Mouse (Mus musculus) megakaryocyte, embryonic 14.5 days (primary cell): ENCODE results near the gene Haus3. TPM values are rescaled to one million over a fixed set of nuclear protein-coding genes. Genes with fewer than 3 reads are reported as not detected.

ENCODE experiments used
- H3K27me3 ChIP-seq: replicated peaks from 2 replicates; pipeline ENCODE3; 2012; ENCODE audit warnings: inconsistent platforms
- H3K36me3 ChIP-seq: replicated peaks from 2 replicates; pipeline ENCODE3; 2012; ENCODE audit warnings: low read length, inconsistent platforms, mixed read lengths
- H3K4me1 ChIP-seq: 2 replicates; pipeline ENCODE4 v1.6.1; 2012; ENCODE audit warnings: inconsistent platforms
- H3K4me3 ChIP-seq: replicated peaks from 2 replicates; pipeline ENCODE3; 2012; ENCODE audit warnings: moderate library complexity, mild to moderate bottlenecking, inconsistent platforms
- H3K9me3 ChIP-seq: 2 replicates; pipeline ENCODE4 v1.6.1; 2012; ENCODE audit warnings: inconsistent platforms
- FLI1 ChIP-seq: IDR thresholded peaks from 2 replicates; pipeline ENCODE4 v1.6.1; 2012; ENCODE audit warnings: low read length, inconsistent platforms, mixed read lengths
- GATA1 ChIP-seq: IDR thresholded peaks from 3 replicates; pipeline ENCODE4 v1.6.1; 2012; ENCODE audit warnings: mixed read lengths, low read length, inconsistent platforms, borderline replicate concordance
- polyA plus RNA-seq: library from polyadenylated mRNA; stranded (reverse); fragments of >175 nt; gene quantifications from 2 replicates; pipeline ENCODE4 v1.2.3, GENCODE M21; 2012; ENCODE audit warnings: low replicate concordance; ENCODE audit not compliant: insufficient read depth

Haus3 gene
- polyA plus RNA-seq, 1 experiment, result 1.6 TPM

DNA sequence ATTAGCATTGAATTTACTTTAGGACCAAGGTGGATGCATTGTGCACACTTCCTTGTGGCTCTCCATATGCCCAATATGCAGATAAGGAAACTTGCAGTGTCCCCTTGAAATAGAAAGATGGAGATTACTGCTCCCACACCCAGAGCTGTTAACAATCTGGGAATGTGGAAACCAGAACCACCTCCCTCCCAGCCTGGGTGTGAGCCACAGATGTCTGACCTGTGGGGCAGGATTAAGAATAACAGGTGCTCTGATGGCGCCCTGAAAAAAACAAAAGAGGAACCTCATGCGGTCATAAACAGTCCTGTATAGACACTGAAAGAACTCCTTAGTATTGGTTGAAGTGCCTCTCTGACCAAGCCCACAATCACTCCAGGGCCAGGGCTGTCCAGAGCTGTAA, 19.5 kb upstream of the Haus3 start:
- H3K4me3 ChIP-seq, result peak overlapping the region; percentile 100
- H3K9me3 ChIP-seq, result no peaks in the 10 kb centered on the region
- peaks cover 24% of the 10 kb centered on the region for H3K36me3 ChIP-seq
- no peak for TF ChIP-seq GATA1
- TF ChIP-seq FLI1, result no peak
- H3K27me3 ChIP-seq, result no peaks in the 10 kb centered on the region
- H3K4me1 ChIP-seq, result peaks cover 73% of the 10 kb centered on the region

DNA sequence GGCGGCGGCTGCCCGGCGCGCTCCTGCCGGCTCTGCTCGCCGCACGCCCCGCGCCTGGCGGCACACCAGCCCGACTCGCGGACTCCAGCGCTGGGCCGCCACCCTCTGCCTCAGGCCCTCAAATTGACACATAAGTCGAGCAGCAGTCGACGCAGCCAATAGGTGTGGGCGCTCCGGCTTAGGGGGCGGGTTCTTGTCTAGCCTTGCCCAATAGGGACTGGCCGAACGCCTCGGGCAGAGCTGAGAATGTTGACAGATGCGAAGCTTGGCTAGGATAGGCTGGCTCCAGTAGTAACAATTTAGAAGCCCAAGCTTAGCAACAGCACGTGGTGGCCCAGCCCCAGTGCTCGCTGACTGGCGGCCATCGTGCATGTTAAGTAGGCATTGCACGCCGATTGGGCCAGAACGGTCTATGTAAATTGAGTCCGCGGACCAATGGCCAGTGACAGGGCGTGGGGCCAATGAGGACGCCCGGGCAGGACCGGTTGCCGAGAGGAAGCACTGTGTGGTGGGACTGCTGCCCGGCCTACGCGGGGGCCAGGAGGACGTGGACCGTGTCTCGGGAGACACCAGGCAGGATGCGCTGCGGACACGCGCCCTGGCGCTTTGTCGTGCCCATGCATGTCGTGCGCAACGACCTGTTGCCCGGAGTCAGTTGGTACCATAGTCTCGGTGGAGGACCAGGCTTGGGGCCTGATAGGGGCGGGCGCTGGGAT, 18.4 kb upstream of the Haus3 start, which contains the start of gene Mxd4:
Gene Mxd4 (minus strand): TSS at position 120 of the 716 bp plus-strand sequence.
- Histone ChIP-seq H3K36me3 (peaks cover 35% of the 10 kb centered on the region), H3K4me1 (peaks cover 79% of the 10 kb centered on the region)
- TF ChIP-seq FLI1, result no peak
- no peak for TF ChIP-seq GATA1

GRCm38 (mm10) chr5:34186961-34187391, 17.6 kb upstream of the Haus3 start:
- Histone ChIP-seq H3K4me3 (peak overlapping the region; percentile 100), H3K27me3 (no peaks in the 10 kb centered on the region), H3K36me3 (peaks cover 43% of the 10 kb centered on the region), H3K9me3 (no peaks in the 10 kb centered on the region), H3K4me1 (peaks cover 85% of the 10 kb centered on the region)
- no peak for TF ChIP-seq GATA1
- TF ChIP-seq FLI1, result no peak

More for the DNA sequence above, 18.4 kb upstream of the Haus3 start, which contains the start of gene Mxd4:
- H3K4me3 ChIP-seq, result peak within 1 kb of the TSS; percentile 100
- no peaks in the 10 kb centered on the region for H3K27me3 ChIP-seq
- no peaks in the 10 kb centered on the region for H3K9me3 ChIP-seq

DNA sequence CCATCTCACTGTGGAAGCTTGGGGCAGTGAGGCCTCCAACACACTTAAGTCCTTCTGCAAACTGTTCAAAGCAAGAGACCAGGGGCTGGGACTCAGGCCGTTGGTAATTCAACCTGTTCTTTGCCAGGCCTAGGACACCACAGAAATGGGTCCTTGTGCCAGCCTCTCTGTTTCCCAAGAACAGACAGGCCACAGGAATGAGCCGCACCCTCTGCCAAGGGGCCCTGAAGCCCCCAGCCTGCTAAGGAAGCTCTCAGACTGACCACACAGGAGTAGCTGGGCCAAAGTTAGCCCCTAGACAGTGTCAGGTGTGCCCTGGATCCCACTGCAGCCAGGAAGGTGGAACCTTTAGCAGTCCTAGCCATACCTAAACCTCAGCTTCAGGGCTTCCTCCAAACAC, 17.1 kb upstream of the Haus3 start:
- Histone ChIP-seq H3K27me3 (no peaks in the 10 kb centered on the region), H3K9me3 (no peaks in the 10 kb centered on the region), H3K4me1 (peaks cover 81% of the 10 kb centered on the region), H3K36me3 (peaks cover 48% of the 10 kb centered on the region), H3K4me3 (peak overlapping the region; percentile 100)
- TF ChIP-seq GATA1, result no peak
- no peak for TF ChIP-seq FLI1

GRCm38 (mm10) chr5:34185791-34186190, 16.5 kb upstream of the Haus3 start:
- H3K4me3 ChIP-seq, result peak overlapping the region; percentile 100
- H3K36me3 ChIP-seq, result peaks cover 54% of the 10 kb centered on the region
- peaks cover 75% of the 10 kb centered on the region for H3K4me1 ChIP-seq
- no peaks in the 10 kb centered on the region for H3K9me3 ChIP-seq
- TF ChIP-seq FLI1 (no peak), GATA1 (no peak)
- H3K27me3 ChIP-seq, result no peaks in the 10 kb centered on the region

DNA sequence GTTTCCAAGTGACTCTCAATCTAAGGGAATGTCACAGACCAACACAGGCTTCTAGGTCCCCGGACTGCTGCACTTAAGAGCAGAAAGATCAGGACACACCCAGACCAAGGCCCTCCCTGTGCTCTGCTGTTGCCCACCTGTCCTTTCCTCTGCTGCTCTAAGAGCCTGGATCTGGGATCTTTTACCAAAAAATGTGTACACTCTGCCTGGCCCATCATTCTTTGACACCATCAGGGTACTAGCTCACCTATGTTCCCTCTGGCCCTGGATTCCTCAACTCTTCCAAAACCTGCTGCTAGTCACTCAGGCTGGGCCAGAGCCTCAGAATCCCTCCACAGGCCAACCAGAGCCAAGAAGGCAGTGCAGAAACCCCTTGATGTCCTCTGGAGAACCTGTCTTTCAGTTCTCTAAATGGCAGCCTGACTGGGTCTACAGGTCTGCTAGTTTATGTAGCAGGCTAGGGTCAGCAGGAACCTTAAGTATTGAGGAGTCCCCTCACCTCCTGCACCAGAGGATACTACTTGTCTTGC, 15.8 kb upstream of the Haus3 start:
- Histone ChIP-seq H3K4me3 (peak overlapping the region; percentile 100), H3K4me1 (peaks cover 73% of the 10 kb centered on the region)
- no peak for TF ChIP-seq FLI1
- no peak for TF ChIP-seq GATA1

DNA sequence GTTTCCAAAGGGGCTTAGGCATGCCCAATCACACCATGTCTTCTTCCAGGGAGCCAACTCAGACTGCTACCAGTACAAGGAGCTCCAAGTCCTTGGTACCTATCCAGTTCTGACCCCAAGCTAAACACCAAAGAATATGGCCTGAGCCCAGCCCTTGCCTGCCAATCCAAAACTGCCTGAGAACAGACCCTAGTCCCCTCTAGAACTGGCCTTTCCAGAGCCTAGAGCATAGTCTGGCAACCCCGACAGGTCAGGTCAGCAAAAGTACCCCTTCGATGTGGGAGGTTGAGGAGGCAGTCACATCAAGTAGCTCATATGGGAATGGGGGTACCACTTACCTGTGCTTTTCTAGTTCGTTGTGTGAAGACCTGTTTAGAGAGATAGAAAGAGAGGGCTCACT, 14.6 kb upstream of the Haus3 start:
- Histone ChIP-seq H3K36me3 (peaks cover 68% of the 10 kb centered on the region), H3K4me3 (no peak overlapping the region), H3K27me3 (no peaks in the 10 kb centered on the region), H3K9me3 (no peaks in the 10 kb centered on the region), H3K4me1 (peaks cover 65% of the 10 kb centered on the region)
- no peak for TF ChIP-seq FLI1

More for the DNA sequence above, 15.8 kb upstream of the Haus3 start:
- Histone ChIP-seq H3K36me3 (peaks cover 58% of the 10 kb centered on the region), H3K9me3 (no peaks in the 10 kb centered on the region), H3K27me3 (no peaks in the 10 kb centered on the region)

- Histone ChIP-seq H3K36me3 (peaks cover 75% of the 10 kb centered on the region), H3K4me3 (no peak overlapping the region), H3K9me3 (no peaks in the 10 kb centered on the region), H3K4me1 (peaks cover 65% of the 10 kb centered on the region), H3K27me3 (no peaks in the 10 kb centered on the region)
- no peak for TF ChIP-seq FLI1
- TF ChIP-seq GATA1, result no peak
Measured at GRCm38 (mm10) chr5:34183156-34183880, 14.0 kb upstream of the Haus3 start.

- no peaks in the 10 kb centered on the region for H3K27me3 ChIP-seq
- H3K36me3 ChIP-seq, result peaks cover 83% of the 10 kb centered on the region
- H3K4me1 ChIP-seq, result peaks cover 69% of the 10 kb centered on the region
- TF ChIP-seq FLI1, result no peak
- TF ChIP-seq GATA1, result no peak
- no peak overlapping the region for H3K4me3 ChIP-seq
- no peaks in the 10 kb centered on the region for H3K9me3 ChIP-seq
Measured at GRCm38 (mm10) chr5:34182486-34182885, 13.2 kb upstream of the Haus3 start.

DNA sequence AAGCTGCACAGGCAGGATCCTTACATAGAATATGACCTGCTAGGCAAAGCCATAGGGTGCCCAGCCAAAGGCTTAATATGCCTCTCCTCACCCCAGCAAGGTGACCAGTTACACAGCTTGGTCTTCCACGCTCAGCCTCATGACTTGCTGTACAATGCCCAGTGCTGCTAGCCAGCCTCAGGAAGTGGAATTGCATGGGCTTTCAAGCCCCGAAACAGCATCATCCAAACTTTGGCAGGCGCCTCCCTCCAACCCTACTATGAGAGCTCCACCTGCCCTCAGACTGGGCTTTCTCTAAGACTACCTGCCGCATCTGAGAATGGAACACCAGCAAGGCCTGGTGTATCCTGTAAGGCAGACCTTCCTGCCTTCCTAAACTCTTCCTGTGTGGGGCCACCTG, 8.5 kb upstream of the Haus3 start:
- Histone ChIP-seq H3K4me3 (no peak overlapping the region), H3K4me1 (peaks cover 54% of the 10 kb centered on the region), H3K9me3 (no peaks in the 10 kb centered on the region), H3K36me3 (peaks cover 98% of the 10 kb centered on the region), H3K27me3 (no peaks in the 10 kb centered on the region)
- TF ChIP-seq GATA1 (no peak), FLI1 (no peak)
